Mouse (Mus musculus) CD8-positive naive resting alpha-beta T cell, adult 57 days (primary cell): ENCODE results near the gene Tgfbr3l. TPM values are rescaled to one million over a fixed set of nuclear protein-coding genes. Genes with fewer than 3 reads are reported as not detected.

Source experiments
- total RNA-seq: library from RNA; stranded (reverse); gene quantifications from one replicate; pipeline ENCODE4 v1.2.4, GENCODE M21; 2023

The Tgfbr3l gene
- total RNA-seq: 36.3 TPM

DNA sequence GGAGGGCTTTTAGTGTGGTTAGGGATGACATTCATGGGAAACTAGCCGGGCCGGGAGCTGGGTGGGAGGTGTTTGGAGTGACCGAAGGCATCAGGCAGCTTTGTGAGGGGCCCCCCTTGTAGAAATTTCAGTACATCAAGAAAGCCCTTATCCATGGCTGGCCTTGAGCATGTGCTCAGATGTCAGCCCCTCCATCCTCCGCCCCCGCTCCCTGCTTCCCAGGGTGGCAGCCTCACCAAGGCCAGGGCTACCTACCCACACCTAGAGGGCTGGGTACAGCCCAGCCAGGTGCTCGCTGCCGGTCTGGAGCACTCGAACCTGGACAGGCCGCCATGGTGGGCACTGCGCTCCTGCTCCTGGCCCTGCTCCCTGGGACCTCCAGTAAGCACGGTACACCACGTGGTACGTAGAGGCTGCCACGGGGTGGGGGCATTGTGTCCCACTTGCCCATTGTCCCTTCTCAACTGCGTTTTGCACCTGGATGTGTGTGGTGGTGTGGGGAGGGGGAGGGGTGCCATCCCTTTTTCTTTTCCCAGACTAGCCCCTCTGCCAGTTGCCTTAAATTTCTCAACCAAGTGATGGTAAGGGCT lies at the start of gene Tgfbr3l:
Tgfbr3l (plus strand) TSS at position 264 of the 590 bp plus-strand sequence.

DNA sequence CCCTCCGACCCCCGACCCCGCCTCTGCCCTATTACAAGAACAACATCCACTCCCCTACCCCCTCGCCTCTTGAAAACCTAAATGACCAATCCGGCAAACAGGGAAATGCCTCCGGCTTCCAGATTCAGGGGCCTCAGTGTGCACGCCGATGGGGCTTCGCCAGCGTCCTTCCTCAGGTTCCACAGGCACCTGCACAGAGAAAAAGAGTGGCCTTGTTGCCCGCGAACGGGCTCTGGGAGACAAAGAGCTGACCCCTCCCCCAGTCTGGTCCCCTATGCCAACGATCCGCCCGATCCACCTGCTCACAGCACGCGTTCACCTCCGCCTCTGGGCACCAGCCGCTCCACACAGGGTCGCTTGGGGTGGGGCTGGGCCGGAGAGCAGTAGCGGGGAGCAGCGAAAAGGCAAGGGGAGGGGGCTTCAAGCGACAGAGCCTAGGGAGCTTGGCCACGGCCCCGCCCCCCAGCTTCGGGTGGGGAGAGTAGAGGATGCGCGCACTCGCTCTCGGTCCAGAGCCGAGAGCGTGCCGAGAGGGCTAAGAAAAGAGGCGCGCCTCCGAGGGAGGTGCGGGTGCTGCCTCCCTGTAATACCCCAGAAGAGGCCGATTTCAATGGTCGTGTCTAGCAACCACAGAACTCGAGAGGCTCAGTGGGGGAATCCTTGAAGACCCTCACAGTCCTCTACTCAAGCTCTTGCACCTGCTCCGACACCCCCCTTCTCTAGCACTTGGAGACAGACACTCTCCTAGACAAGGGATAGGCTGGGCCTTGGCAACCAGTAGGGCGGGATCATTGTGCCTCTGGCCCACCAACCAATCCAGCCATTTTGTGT lies 31.0 kb upstream of the Tgfbr3l start, which contains the start of gene Prr36:
Prr36 (minus strand) TSS at position 669 of the 831 bp plus-strand sequence.

DNA sequence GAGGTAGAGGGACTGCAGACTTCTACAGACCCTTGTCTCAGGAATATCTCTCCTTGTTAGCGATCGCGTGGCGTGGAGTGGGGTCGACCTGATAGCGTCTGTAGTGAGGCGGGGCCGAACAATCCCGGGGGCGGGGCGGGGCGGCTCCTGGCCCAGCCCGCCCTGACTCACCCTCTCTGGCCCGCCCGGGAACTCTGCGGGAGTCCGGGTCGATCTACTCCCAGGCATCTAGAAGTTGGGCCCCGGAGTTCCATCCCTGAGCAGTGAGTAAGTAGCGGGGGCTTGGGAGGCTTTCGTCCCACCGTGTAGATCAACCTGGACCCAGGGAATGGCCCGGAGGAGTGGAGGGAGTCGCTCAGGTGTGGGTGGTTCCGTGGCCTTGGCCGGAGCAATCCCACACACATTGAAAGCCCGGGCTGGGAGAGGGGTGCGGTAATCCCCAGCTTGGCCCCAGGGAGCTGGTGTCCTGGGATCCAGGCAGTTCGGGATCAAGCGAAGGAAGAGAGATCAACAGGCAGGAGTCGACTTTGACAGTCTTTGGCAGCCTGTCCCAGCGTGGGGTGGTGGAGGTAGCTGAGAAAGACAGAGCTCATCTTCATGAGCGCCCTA lies 21.2 kb upstream of the Tgfbr3l start, which contains the start of gene Lrrc8e:
Lrrc8e (plus strand) TSS at position 89 of the 609 bp plus-strand sequence.

GRCm38 (mm10) chr8:4238434-4239192 lies 9.4 kb upstream of the Tgfbr3l start, which contains the start of the genes Map2k7 and Gm49320:
Gene Map2k7 (plus strand): TSS chr8:4238740.
Gene Gm49320 (plus strand): TSS chr8:4238865.

GRCm38 (mm10) chr8:4252934-4253841 lies 5.2 kb downstream of the Tgfbr3l start, which contains the start of gene Snapc2:
Gene Snapc2 (plus strand): TSS chr8:4253080.

DNA sequence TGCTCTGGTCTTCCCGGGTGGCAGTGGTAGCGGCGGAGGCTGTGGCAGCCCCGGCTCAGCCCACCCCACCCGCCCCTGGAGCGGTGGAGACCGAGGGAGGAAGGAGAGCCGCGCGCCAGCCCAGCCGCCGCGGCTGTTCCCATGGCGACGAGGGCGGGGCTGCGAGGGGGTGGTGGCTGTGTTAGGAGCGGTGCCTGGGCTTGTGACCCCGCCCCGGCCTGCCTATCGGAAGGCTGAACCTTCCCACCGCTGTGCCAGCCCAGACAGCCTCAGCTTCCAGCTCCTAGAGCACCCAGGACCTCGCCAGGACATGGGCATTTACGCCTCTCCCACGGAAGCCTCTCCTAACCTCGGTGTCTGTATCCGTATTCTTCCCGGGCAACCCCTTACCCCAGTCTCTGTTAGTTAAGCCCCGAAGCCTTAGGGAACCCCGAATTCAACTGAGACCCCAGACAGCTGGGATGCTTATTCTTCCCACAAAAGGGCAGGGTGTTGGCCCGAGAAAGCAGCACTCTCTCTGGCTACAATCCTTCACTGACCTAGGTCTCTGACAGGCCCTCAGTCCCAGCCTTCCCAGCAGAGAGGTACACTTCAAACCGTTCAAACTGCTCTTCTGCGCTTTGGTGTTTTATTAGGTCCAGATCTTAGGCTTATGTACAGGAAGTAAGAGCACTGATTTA lies 11.3 kb downstream of the Tgfbr3l start, which contains the start of gene Ctxn1:
Ctxn1 (minus strand) TSS at position 150 of the 680 bp plus-strand sequence.

DNA sequence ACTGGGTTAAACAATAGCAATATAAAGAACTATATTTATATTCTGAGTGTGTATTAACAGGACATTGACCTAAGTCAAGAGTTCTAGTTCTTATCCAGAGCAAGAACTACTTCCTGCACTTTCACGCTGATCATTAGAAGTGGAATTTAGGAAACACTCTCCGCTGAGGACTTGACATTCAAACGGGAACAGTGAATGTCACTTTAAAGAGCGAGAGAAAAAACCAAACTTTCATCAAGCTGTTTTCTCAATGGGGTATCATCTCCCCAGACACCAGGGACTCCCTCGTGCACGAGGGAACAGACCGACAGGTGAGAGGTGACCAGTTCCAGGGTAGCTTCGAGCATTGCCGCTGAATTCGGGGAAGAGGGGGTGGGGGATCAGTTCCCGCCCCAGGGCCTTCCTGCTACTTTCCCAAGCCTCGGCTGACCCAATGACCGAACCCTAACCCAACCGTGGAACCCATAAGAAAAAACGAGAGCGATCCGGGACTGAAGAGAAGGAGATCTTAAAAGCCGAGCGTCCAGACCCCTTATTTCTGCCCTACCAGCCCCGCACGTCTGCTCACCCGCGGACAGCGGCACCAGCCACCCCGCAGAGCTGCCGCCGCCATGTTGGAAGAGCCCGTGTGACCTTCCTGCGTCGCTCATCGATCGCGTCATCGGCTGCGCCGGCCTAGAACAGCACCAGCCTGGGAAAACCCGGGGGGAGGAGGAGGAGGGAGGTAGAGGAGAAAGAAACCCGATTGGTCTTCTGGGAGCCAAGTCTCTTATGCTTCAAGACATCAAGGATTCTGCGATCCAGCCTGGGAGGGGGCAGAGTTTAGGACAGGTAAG lies 27.5 kb downstream of the Tgfbr3l start, which contains the start of gene Timm44:
Timm44 (minus strand) TSS at position 639 of the 836 bp plus-strand sequence.

Other genes starting within 250 kb of the Tgfbr3l start
- not detected for gene Cd209f, start 142.4 kb upstream of the Tgfbr3l start, total RNA-seq
- gene Cd209g, start 114.1 kb upstream of the Tgfbr3l start, total RNA-seq: not detected
- gene Evi5l, start 81.6 kb upstream of the Tgfbr3l start, total RNA-seq: 17.2 TPM
- gene Prr36, start 30.8 kb upstream of the Tgfbr3l start, total RNA-seq: not detected
- not detected for gene Lrrc8e, start 21.4 kb upstream of the Tgfbr3l start, total RNA-seq
- 127 TPM for gene Map2k7, start 9.5 kb upstream of the Tgfbr3l start, total RNA-seq
- gene Gm49320, start 9.3 kb upstream of the Tgfbr3l start, total RNA-seq: not detected
- 12.7 TPM for gene Snapc2, start 4.9 kb downstream of the Tgfbr3l start, total RNA-seq
- gene Ctxn1, start 11.1 kb downstream of the Tgfbr3l start, total RNA-seq: 2.0 TPM
- 98.9 TPM for gene Timm44, start 27.7 kb downstream of the Tgfbr3l start, total RNA-seq
- 17.6 TPM for gene Ccl25, start 77.0 kb downstream of the Tgfbr3l start, total RNA-seq
- 91.2 TPM for gene Elavl1, start 77.2 kb downstream of the Tgfbr3l start, total RNA-seq
- gene Cers4, start 244.8 kb downstream of the Tgfbr3l start, total RNA-seq: 34.6 TPM